9 mouse cellular contexts compared by ENCODE assay signal in genomic region chr13:74316789-74317169, GRCm38 (mm10). TPM values are rescaled to one million over a fixed set of nuclear protein-coding genes. Genes with fewer than 3 reads are reported as not detected.
DNase-seq lines count a peak whose midpoint lies in the region; ATAC-seq and TF ChIP-seq lines count a peak whose summit lies in the region.
"Had no signal": no experiment of that assay in that cellular context is flagged by ENCODE, and none has a peak within 500 bp of the region (broad histone marks: within the 10 kb centered on the region; RNA-seq: fewer than 3 reads in every experiment).

No protein-coding gene starts in this region.

- WGBS in cerebellum, adult 2 months: 2% methylated on average over 15 of the region's 15 CpGs
- 2% methylated on average over 15 of the region's 15 CpGs for WGBS in thymus, adult 2 months
- under 1% methylated on average over 15 of the region's 15 CpGs for WGBS in liver, adult 2 months

- H3K36me3 ChIP-seq in thymus, adult 2 months (ENCODE audit: control insufficient read depth, insufficient read depth, low read length): peaks cover 2% of the 10 kb centered on the region
- peaks cover 27% of the 10 kb centered on the region for H3K36me3 ChIP-seq in liver, adult 2 months (ENCODE audit: control insufficient read depth, insufficient read depth, low read length)

- DNase-seq in cerebellum, adult 2 months: no peak
- no peak for DNase-seq in cerebellum, adult 9-10 months
- DNase-seq in thymus, adult 2 months: no peak
- no peak for DNase-seq in thymus, postnatal 10 days (ENCODE audit: low spot score in 2 of 2)
- peak; percentile 82 for DNase-seq in liver, adult 2 months (ENCODE audit: extremely low read depth, low read depth, low spot score)
- DNase-seq in telencephalon, adult 2 months (ENCODE audit: low read depth, low spot score): peak; percentile 15
- no peak for DNase-seq in layer of hippocampus, adult 18-20 months (ENCODE audit: low spot score in 2 of 2)

- H3K27ac ChIP-seq in cerebellum, adult 2 months (ENCODE audit: insufficient read depth, low read length): peak overlapping the region; percentile 23; the same call in 1 of the 2 replicates
- no peak overlapping the region for H3K27ac ChIP-seq in thymus, adult 2 months (ENCODE audit: control insufficient read depth, insufficient read depth, low read length)
- H3K27ac ChIP-seq in liver, adult 2 months (replicated peaks; ENCODE audit: insufficient read depth, low read depth, low read length): peak overlapping the region; percentile 90

- peak overlapping the region; percentile 90 for H3K9ac ChIP-seq in liver, adult 2 months (ENCODE audit: low read depth, low read length)

- no peak for TF ChIP-seq CTCF in cerebellum, adult 2 months (IDR thresholded peaks at IDR 0.05; ENCODE audit: borderline replicate concordance, insufficient read depth, low read depth, low read length)
- no peak for TF ChIP-seq CTCF in thymus, adult 2 months (IDR thresholded peaks at IDR 0.05; ENCODE audit: borderline replicate concordance, control insufficient read depth, extremely low read depth, insufficient read depth, low read length, poor library complexity)
- no peak for TF ChIP-seq CTCF in liver, adult 2 months (IDR thresholded peaks at IDR 0.05; ENCODE audit: low read depth, low read length)

- H3K79me2 ChIP-seq in liver, adult 2 months (ENCODE audit: control insufficient read depth, insufficient read depth, low read length): peaks cover 2% of the 10 kb centered on the region; the same call in 1 of the 2 replicates

- no peaks in the 10 kb centered on the region for H3K4me1 ChIP-seq in cerebellum, adult 2 months (ENCODE audit: control insufficient read depth, insufficient read depth, low read length)
- peaks cover 3% of the 10 kb centered on the region for H3K4me1 ChIP-seq in thymus, adult 2 months (replicated peaks; ENCODE audit: control insufficient read depth, insufficient read depth, low read length)
- H3K4me1 ChIP-seq in liver, adult 2 months (ENCODE audit: control insufficient read depth, insufficient read depth, low read length): peaks cover 3% of the 10 kb centered on the region

- no peak for TF ChIP-seq POLR2A in cerebellum, adult 2 months (IDR thresholded peaks at IDR 0.05; ENCODE audit: borderline replicate concordance, insufficient read depth, low read length)
- TF ChIP-seq POLR2A in thymus, adult 2 months (IDR thresholded peaks at IDR 0.05; ENCODE audit: control insufficient read depth, extremely low read depth, insufficient read depth, low read length, poor library complexity): no peak
- TF ChIP-seq POLR2A in liver, adult 2 months (IDR thresholded peaks at IDR 0.05; ENCODE audit: extremely low read depth, insufficient read depth, low read length): no peak

- H3K4me3 ChIP-seq in cerebellum, adult 2 months (replicated peaks; ENCODE audit: insufficient read depth, low read depth, low read length): peak overlapping the region; percentile 79
- peak overlapping the region; percentile 82 for H3K4me3 ChIP-seq in thymus, adult 2 months (ENCODE audit: control insufficient read depth, insufficient read depth, low read length)
- H3K4me3 ChIP-seq in liver, adult 2 months (ENCODE audit: insufficient read depth, low read depth, low read length): peak overlapping the region; percentile 88

- ATAC-seq in inflammation-experienced regulatory T-cells, adult 6 months: no peak

- H3K27me3 ChIP-seq in cerebellum, adult 2 months (ENCODE audit: control insufficient read depth, insufficient read depth, low read length): no peaks in the 10 kb centered on the region
- no peaks in the 10 kb centered on the region for H3K27me3 ChIP-seq in thymus, adult 2 months (ENCODE audit: control insufficient read depth, insufficient read depth, low read length)
- H3K27me3 ChIP-seq in liver, adult 2 months (ENCODE audit: control insufficient read depth, insufficient read depth, low read length): no peaks in the 10 kb centered on the region

RNA-seq across cellular contexts. Expression of gene Pdcd6, which starts 0.6 kb away (rescaled TPM):
- 144 and 153 TPM in 2 replicates for polyA plus RNA-seq in cerebellum, adult 2 months (2012; rRNA removed)
- polyA plus RNA-seq in thymus, adult 2 months (2012; rRNA removed): 92.8 and 109 TPM in 2 replicates
- 123 and 140 TPM in 2 replicates for total RNA-seq in liver, adult 2 months (2014; rRNA removed)
- 77.0 and 82.5 TPM in 2 replicates for polyA plus RNA-seq in liver, adult 2 months (2012; rRNA removed)
- 100 to 1,000 TPM; 181 to 205 (median 183) TPM for polyA plus RNA-seq in inflammation-experienced regulatory T-cells, adult 6 months (2017; shearing (Covaris generic))
- total RNA-seq in layer of hippocampus, adult 18-20 months (2021): 10 to 100 TPM; 68.7 to 70.7 TPM

RNA-seq across cellular contexts. Expression of gene Ahrr, which starts 24.6 kb away (rescaled TPM):
- 0.18 and 0.25 TPM in 2 replicates for polyA plus RNA-seq in cerebellum, adult 2 months (2012; rRNA removed)
- 0.51 and 1.2 TPM in 2 replicates for polyA plus RNA-seq in thymus, adult 2 months (2012; rRNA removed)
- 0.18 and 0.20 TPM in 2 replicates for total RNA-seq in liver, adult 2 months (2014; rRNA removed)
- 0.07 TPM in 1 of 2 replicates, not detected in the other for polyA plus RNA-seq in liver, adult 2 months (2012; rRNA removed)
- polyA plus RNA-seq in inflammation-experienced regulatory T-cells, adult 6 months (2017; shearing (Covaris generic)): under 1 TPM in 2 of 3 experiments, not detected in 1; 0.09 to 0.16 TPM
- under 1 TPM; 0.50 to 0.58 TPM for total RNA-seq in layer of hippocampus, adult 18-20 months (2021)

RNA-seq across cellular contexts. Expression of gene Sdha, which starts 33.3 kb away (rescaled TPM):
- polyA plus RNA-seq in cerebellum, adult 2 months (2012; rRNA removed): 411 and 417 TPM in 2 replicates
- polyA plus RNA-seq in thymus, adult 2 months (2012; rRNA removed): 115 and 127 TPM in 2 replicates
- 293 and 295 TPM in 2 replicates for total RNA-seq in liver, adult 2 months (2014; rRNA removed)
- 199 and 223 TPM in 2 replicates for polyA plus RNA-seq in liver, adult 2 months (2012; rRNA removed)
- polyA plus RNA-seq in inflammation-experienced regulatory T-cells, adult 6 months (2017; shearing (Covaris generic)): 100 to 1,000 TPM; 264 to 339 (median 292) TPM
- 100 to 1,000 TPM; 347 to 354 TPM for total RNA-seq in layer of hippocampus, adult 18-20 months (2021)

RNA-seq across cellular contexts. Expression of gene Ccdc127, which starts 33.3 kb away (rescaled TPM):
- polyA plus RNA-seq in cerebellum, adult 2 months (2012; rRNA removed): 36.9 and 41.1 TPM in 2 replicates
- 3.6 and 4.0 TPM in 2 replicates for polyA plus RNA-seq in thymus, adult 2 months (2012; rRNA removed)
- total RNA-seq in liver, adult 2 months (2014; rRNA removed): 5.3 and 5.5 TPM in 2 replicates
- 2.3 and 2.6 TPM in 2 replicates for polyA plus RNA-seq in liver, adult 2 months (2012; rRNA removed)
- 10 to 100 TPM; 39.0 to 40.3 (median 39.1) TPM for polyA plus RNA-seq in inflammation-experienced regulatory T-cells, adult 6 months (2017; shearing (Covaris generic))
- total RNA-seq in layer of hippocampus, adult 18-20 months (2021): 10 to 100 TPM; 85.6 to 85.8 TPM

RNA-seq across cellular contexts. Expression of gene Lrrc14b, which starts 47.0 kb away (rescaled TPM):
- 0.43 and 0.60 TPM in 2 replicates for polyA plus RNA-seq in cerebellum, adult 2 months (2012; rRNA removed)
- polyA plus RNA-seq in thymus, adult 2 months (2012; rRNA removed): 0.31 and 5.0 TPM in 2 replicates
- total RNA-seq in liver, adult 2 months (2014; rRNA removed): 0.18 and 0.54 TPM in 2 replicates
- polyA plus RNA-seq in liver, adult 2 months (2012; rRNA removed): 0.39 and 0.54 TPM in 2 replicates
- not detected for polyA plus RNA-seq in inflammation-experienced regulatory T-cells, adult 6 months (2017; shearing (Covaris generic))
- total RNA-seq in layer of hippocampus, adult 18-20 months (2021): not detected
- total RNA-seq: hematopoietic stem cell, adult 5-6 weeks had no signal

Comparison
In these comparisons a context has a peak if more than half of its experiments do, and no peak if none do; other contexts are left out.
1. DNase-seq: peak in liver, adult 2 months (single experiment) and telencephalon, adult 2 months (single experiment); none in cerebellum, adult 2 months (0 of 2), cerebellum, adult 9-10 months (single experiment), thymus, adult 2 months (single experiment), thymus, postnatal 10 days (0 of 2) and layer of hippocampus, adult 18-20 months (0 of 2).
2. Peak in every context shown above with its lines, with median percentiles within 50 percentile points of each other: H3K4me3 ChIP-seq.